Mouse (Mus musculus) limb, embryonic 12.5 days (tissue): ENCODE measurements around the gene Prelid1. TPM values are rescaled to one million over a fixed set of nuclear protein-coding genes. Genes with fewer than 3 reads are reported as not detected.

Experiments used
- ATAC-seq: fragments of 200-750 bp; cut with Nextera tagmentation; 2 replicates; pipeline ENCODE4 v1.8.0; 2017; ENCODE audit warnings: low read depth, moderate TSS enrichment; ENCODE audit not compliant: insufficient number of reproducible peaks, insufficient read depth, low FRiP score, low TSS enrichment
- H3K27ac ChIP-seq: fragments of 300-500 bp; sonication (generic); 2 replicates; pipeline ENCODE4 v1.5.1; 2016; ENCODE audit warnings: mild to moderate bottlenecking, moderate library complexity
- H3K27me3 ChIP-seq: fragments of 300-500 bp; sonication (generic); 2 replicates; pipeline ENCODE4 v1.6.1; 2016; ENCODE audit warnings: mild to moderate bottlenecking, moderate library complexity
- H3K36me3 ChIP-seq: fragments of 300-500 bp; sonication (generic); 2 replicates; pipeline ENCODE4 v1.6.1; 2016; ENCODE audit warnings: mild to moderate bottlenecking, moderate library complexity
- H3K4me1 ChIP-seq: fragments of 300-500 bp; sonication (generic); replicated peaks from 2 replicates; pipeline ENCODE4 v1.6.1; 2016
- H3K4me2 ChIP-seq: fragments of 300-500 bp; sonication (generic); 2 replicates; pipeline ENCODE4 v1.6.1; 2016; ENCODE audit warnings: mild to moderate bottlenecking, moderate library complexity
- H3K4me3 ChIP-seq: fragments of 300-500 bp; sonication (generic); replicated peaks from 2 replicates; pipeline ENCODE4 v1.5.1; 2016; ENCODE audit warnings: mild to moderate bottlenecking
- H3K9ac ChIP-seq: fragments of 300-500 bp; sonication (generic); replicated peaks from 2 replicates; pipeline ENCODE4 v1.6.1; 2016; ENCODE audit warnings: mild to moderate bottlenecking, moderate library complexity
- H3K9me3 ChIP-seq: fragments of 300-500 bp; sonication (generic); 2 replicates; pipeline ENCODE4 v1.6.1; 2016; ENCODE audit warnings: mild to moderate bottlenecking, moderate library complexity
- WGBS: fragments of 180-500 bp; shearing (Covaris S2); methylation state at CpG from one replicate; pipeline ENCODE4 v1.1.7; 2016; 5-methylcytosine and 5-hydroxymethylcytosine counted together
- polyA plus RNA-seq: library from polyadenylated mRNA; unstranded; fragments of >200 nt; fragmentation: Nextera tagmentation; extraction: Ambion mirVana; gene quantifications from 2 replicates; pipeline ENCODE4 v1.2.1, GENCODE M21; 2016

Gene Prelid1
- polyA plus RNA-seq, 1 experiment from 2014 or later: 370 TPM

- Histone ChIP-seq H3K4me2 (no peak overlapping the region), H3K4me3 (no peak overlapping the region), H3K36me3 (no peaks in the 10 kb centered on the region), H3K27ac (no peak overlapping the region), H3K9ac (no peak overlapping the region), H3K27me3 (no peaks in the 10 kb centered on the region), H3K4me1 (peaks cover 4% of the 10 kb centered on the region; the same call in 1 of the 2 replicates), H3K9me3 (no peaks in the 10 kb centered on the region)
- no peak for ATAC-seq
- WGBS: 83% methylated on average over 4 of the region's 4 CpGs
Measured at GRCm38 (mm10) chr13:55335701-55336100, 15.4 kb downstream of the Prelid1 start.

GRCm38 (mm10) chr13:55337341-55337975 is 17.2 kb downstream of the Prelid1 start:
- 64% methylated on average over 10 of the region's 10 CpGs for WGBS
- no peak overlapping the region for H3K4me2 ChIP-seq
- no peaks in the 10 kb centered on the region for H3K4me1 ChIP-seq
- ATAC-seq: no peak
- H3K36me3 ChIP-seq: no peaks in the 10 kb centered on the region
- no peak overlapping the region for H3K4me3 ChIP-seq
- no peaks in the 10 kb centered on the region for H3K27me3 ChIP-seq
- no peak overlapping the region for H3K9ac ChIP-seq
- no peaks in the 10 kb centered on the region for H3K9me3 ChIP-seq
- H3K27ac ChIP-seq: no peak overlapping the region

DNA sequence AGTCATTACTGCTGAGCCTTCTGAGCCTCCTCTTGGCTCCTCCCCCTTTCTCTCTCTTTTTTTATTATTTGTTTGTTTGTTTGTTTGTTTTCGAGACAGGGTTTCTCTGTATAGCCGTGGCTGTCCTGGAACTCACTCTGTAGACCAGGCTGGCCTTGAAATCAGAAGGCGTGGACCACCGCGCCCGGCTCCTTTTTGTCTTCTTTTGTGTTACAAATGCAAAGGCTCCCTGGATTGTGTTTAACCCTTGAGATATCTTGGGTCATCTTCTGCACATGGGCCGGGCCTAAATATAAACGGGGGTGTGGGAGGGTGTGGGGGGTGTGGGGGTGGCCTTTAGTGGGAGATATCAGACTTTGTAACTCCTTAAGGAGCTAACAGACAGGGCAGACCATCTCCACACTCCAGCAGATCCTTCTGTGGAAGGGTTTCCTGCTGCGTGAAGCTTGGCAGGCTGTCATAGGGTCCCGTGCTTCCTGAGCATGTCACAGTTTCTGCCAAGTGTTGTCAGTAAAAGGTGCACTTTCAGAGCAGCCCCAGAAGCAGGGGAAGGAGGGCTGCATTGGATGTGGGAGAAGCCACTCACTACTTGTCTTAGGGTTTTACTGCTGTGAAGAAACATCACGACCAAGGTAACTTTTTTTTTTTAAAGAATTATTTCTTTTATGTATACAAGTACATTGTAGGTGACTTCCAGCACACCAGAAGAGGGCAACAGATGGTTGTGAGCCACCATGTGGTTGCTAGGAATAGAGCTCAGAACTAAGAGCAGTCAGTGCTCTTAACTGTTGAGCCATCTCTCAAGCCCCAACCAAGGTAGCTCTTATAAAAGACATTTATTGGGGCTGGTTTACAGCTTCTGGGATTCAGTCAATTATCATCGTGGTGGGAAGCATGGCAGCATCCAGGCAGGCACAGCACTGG is 18.1 kb downstream of the Prelid1 start:
- Histone ChIP-seq H3K9ac (no peak overlapping the region), H3K4me2 (no peak overlapping the region), H3K9me3 (no peaks in the 10 kb centered on the region), H3K4me3 (no peak overlapping the region), H3K27ac (no peak overlapping the region), H3K4me1 (no peaks in the 10 kb centered on the region), H3K36me3 (no peaks in the 10 kb centered on the region), H3K27me3 (no peaks in the 10 kb centered on the region)
- ATAC-seq: no peak
- WGBS: 70% methylated on average over 12 of the region's 12 CpGs

GRCm38 (mm10) chr13:55339259-55339658 is 19.0 kb downstream of the Prelid1 start:
- no peak overlapping the region for H3K9ac ChIP-seq
- WGBS: 32% methylated on average over 2 of the region's 2 CpGs
- no peak overlapping the region for H3K4me3 ChIP-seq
- no peaks in the 10 kb centered on the region for H3K4me1 ChIP-seq
- ATAC-seq: no peak
- no peaks in the 10 kb centered on the region for H3K9me3 ChIP-seq
- peaks cover 7% of the 10 kb centered on the region for H3K36me3 ChIP-seq
- no peak overlapping the region for H3K4me2 ChIP-seq
- no peak overlapping the region for H3K27ac ChIP-seq
- no peaks in the 10 kb centered on the region for H3K27me3 ChIP-seq

DNA sequence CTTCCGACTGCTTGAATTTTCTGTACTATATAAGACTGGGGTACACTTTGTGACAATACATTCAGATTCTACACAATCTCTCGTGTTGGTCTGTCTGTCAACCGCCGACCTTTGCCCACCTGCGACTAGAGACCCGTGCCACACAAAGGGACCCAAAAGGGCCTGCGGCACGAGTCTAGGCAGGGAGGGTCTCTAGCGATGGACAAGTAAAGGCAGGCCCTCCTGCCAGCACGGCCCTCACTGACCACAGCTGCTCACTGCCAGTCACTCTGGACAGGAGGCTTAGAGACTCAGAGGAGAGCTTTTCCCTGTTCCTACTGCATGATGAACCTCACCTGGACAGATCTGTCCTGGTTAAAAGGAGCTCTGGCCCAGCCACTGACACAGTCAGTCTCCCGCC is 22.2 kb downstream of the Prelid1 start:
- Histone ChIP-seq H3K27me3 (no peaks in the 10 kb centered on the region), H3K4me2 (no peak overlapping the region), H3K27ac (no peak overlapping the region), H3K36me3 (peaks cover 40% of the 10 kb centered on the region), H3K4me1 (no peaks in the 10 kb centered on the region), H3K9ac (no peak overlapping the region), H3K9me3 (no peaks in the 10 kb centered on the region), H3K4me3 (no peak overlapping the region)
- 27% methylated on average over 11 of the region's 11 CpGs for WGBS
- ATAC-seq: no peak

- peaks cover 57% of the 10 kb centered on the region for H3K36me3 ChIP-seq
- no peaks in the 10 kb centered on the region for H3K4me1 ChIP-seq
- ATAC-seq: no peak
- H3K9me3 ChIP-seq: no peaks in the 10 kb centered on the region
- no peak overlapping the region for H3K9ac ChIP-seq
- no peak overlapping the region for H3K4me3 ChIP-seq
- H3K4me2 ChIP-seq: no peak overlapping the region
- WGBS: 88% methylated on average over 7 of the region's 7 CpGs
- no peaks in the 10 kb centered on the region for H3K27me3 ChIP-seq
- no peak overlapping the region for H3K27ac ChIP-seq
Measured at GRCm38 (mm10) chr13:55344286-55344685, 24.0 kb downstream of the Prelid1 start.

DNA sequence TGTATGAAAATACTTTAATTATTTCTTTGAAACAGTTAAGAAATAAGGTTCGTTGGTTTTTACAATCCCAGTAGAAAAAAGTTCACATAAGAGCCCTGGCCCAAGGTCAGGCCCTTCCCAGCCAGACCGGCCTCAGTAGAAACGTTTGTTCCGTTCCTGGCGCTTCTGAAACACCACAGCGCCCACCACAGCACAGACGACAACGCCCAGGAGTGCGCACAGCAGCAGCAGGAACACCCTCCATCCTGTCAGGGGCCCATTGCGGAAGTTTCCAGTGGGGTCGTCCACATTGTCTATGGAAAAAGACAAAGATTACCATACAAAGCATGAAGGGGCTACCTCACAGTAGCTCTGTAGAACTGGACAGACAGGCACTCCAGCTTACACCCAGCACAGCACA is 26.4 kb downstream of the Prelid1 start:
- 88% methylated on average over 11 of the region's 11 CpGs for WGBS
- no peaks in the 10 kb centered on the region for H3K27me3 ChIP-seq
- H3K4me3 ChIP-seq: no peak overlapping the region
- ATAC-seq: no peak
- H3K9me3 ChIP-seq: no peaks in the 10 kb centered on the region
- no peak overlapping the region for H3K4me2 ChIP-seq
- no peaks in the 10 kb centered on the region for H3K4me1 ChIP-seq
- peaks cover 80% of the 10 kb centered on the region for H3K36me3 ChIP-seq
- H3K9ac ChIP-seq: no peak overlapping the region
- H3K27ac ChIP-seq: no peak overlapping the region

GRCm38 (mm10) chr13:55361145-55361544 is 40.8 kb downstream of the Prelid1 start:
- no peak for ATAC-seq
- Histone ChIP-seq H3K4me3 (peak overlapping the region; percentile 95), H3K27me3 (no peaks in the 10 kb centered on the region), H3K27ac (no peak overlapping the region), H3K4me2 (peak overlapping the region; percentile 91), H3K36me3 (peaks cover 48% of the 10 kb centered on the region), H3K4me1 (peaks cover 14% of the 10 kb centered on the region), H3K9me3 (no peaks in the 10 kb centered on the region), H3K9ac (no peak overlapping the region)

DNA sequence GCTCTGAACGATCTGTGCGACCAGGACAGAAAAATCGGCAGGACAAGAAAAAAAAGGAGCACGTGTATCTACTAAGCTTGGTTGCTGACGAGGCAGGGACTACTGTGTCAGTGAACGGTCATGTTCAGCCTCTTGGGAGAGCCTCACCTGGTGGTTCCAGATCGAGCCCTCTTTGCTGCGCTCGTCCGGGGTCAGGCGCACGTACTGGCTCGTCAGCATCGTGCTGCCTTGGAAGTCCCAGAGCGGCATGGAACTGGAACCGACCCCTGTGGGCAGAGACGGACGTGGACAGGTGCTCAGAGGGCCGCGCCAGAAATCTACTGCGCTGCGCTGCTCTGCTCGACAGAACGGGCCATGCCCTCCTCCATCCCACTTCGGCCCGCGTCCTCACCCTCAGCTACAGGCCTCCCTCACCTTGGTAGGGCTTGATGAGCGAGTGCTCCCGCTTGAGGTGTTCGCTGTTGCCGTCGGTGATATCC is 41.7 kb downstream of the Prelid1 start:
- H3K9me3 ChIP-seq: no peaks in the 10 kb centered on the region
- peak overlapping the region; percentile 91 for H3K27ac ChIP-seq
- H3K4me2 ChIP-seq: peak overlapping the region; percentile 91
- WGBS: 1% methylated on average over 32 of the region's 32 CpGs
- peaks cover 40% of the 10 kb centered on the region for H3K36me3 ChIP-seq
- ATAC-seq: 0 out of 2 replicates have a peak, but pooled peaks have one; percentile 6
- H3K4me3 ChIP-seq: peak overlapping the region; percentile 95
- peaks cover 14% of the 10 kb centered on the region for H3K4me1 ChIP-seq
- H3K27me3 ChIP-seq: no peaks in the 10 kb centered on the region
- peak overlapping the region; percentile 86 for H3K9ac ChIP-seq

- Histone ChIP-seq H3K4me1 (peaks cover 14% of the 10 kb centered on the region), H3K9ac (peak within 1 kb of the TSS; percentile 86), H3K9me3 (no peaks in the 10 kb centered on the region), H3K27ac (peak within 1 kb of the TSS; percentile 91), H3K36me3 (peaks cover 34% of the 10 kb centered on the region), H3K27me3 (no peaks in the 10 kb centered on the region), H3K4me3 (peak within 1 kb of the TSS; percentile 95), H3K4me2 (peak within 1 kb of the TSS; percentile 91)
- under 1% methylated on average over 35 of the region's 35 CpGs for WGBS
- peak; percentile 98 for ATAC-seq
Measured at GRCm38 (mm10) chr13:55362453-55363060, 42.3 kb downstream of the Prelid1 start, which contains the start of gene Lman2. TSS of gene Lman2 (minus strand) at chr13:55362783.

DNA sequence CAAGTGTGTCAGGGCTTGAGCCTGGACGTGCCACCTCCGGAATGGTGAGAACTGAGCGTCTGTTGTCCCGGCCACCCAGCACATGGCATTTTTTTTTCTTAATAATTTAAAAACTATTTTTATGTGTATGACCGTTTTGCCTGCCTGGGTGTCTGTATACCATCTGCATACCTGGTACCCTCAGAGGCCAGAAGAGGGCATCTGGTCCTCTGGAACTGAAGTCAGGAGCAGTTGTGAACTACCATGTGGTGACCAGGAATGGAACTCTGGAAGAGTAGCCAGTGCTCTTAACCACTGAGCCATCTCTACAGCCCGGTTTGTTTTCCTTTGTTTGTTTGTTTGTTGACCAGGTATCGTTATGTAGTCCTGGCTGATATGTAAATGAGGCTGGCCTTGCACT is 48.1 kb downstream of the Prelid1 start:
- Histone ChIP-seq H3K9ac (no peak overlapping the region), H3K4me1 (no peaks in the 10 kb centered on the region), H3K9me3 (no peaks in the 10 kb centered on the region), H3K27me3 (peaks cover 39% of the 10 kb centered on the region), H3K36me3 (no peaks in the 10 kb centered on the region), H3K4me3 (no peak overlapping the region), H3K27ac (no peak overlapping the region), H3K4me2 (no peak overlapping the region)
- ATAC-seq: no peak
- WGBS: 72% methylated on average over 7 of the region's 7 CpGs
